Mouse (Mus musculus) lung, adult 10 weeks (tissue): Measurements from ENCODE around the gene Slco1a4. TPM values are rescaled to one million over a fixed set of nuclear protein-coding genes. Genes with fewer than 3 reads are reported as not detected.

Experiments used
- polyA plus RNA-seq: library from polyadenylated mRNA; stranded (reverse); fragments of 350-450 nt; fragmentation: Illumina TruSeq; extraction: RNeasy Lipid Tissue Mini Kit (QIAGEN cat#74804); gene quantifications from one replicate; pipeline ENCODE4 v1.2.3, GENCODE M21; 2014; ENCODE audit warnings: low read depth, low replicate concordance; ENCODE audit not compliant: insufficient read depth

The Slco1a4 gene
- polyA plus RNA-seq = not detected

GRCm38 (mm10) chr6:141856085-141856484, at the start of gene Slco1a4:
Slco1a4 (minus strand) TSS chr6:141856199.

GRCm38 (mm10) chr6:141773710-141774109, 82.3 kb downstream of the Slco1a4 start, which contains the start of gene Gm5724:
Gm5724 (minus strand) TSS chr6:141773810.

Other genes with a start within 250 kb of the Slco1a4 start
- gene Slco1b2, start 226.7 kb downstream of the Slco1a4 start, polyA plus RNA-seq = not detected
- not detected for gene Gm5724, start 82.4 kb downstream of the Slco1a4 start, polyA plus RNA-seq
- gene Slco1a1, start 90.8 kb upstream of the Slco1a4 start, polyA plus RNA-seq = not detected
- not detected for gene Gm6614, start 155.2 kb upstream of the Slco1a4 start, polyA plus RNA-seq